Mouse (Mus musculus): ENCODE measurements at regions not wholly inside any gene's neighbourhood (a gene's known extent, or its start where the extent isn't known, plus 50 kb on each side); places are given as distances from the start of the nearest gene placed in this dataset.

DNA sequence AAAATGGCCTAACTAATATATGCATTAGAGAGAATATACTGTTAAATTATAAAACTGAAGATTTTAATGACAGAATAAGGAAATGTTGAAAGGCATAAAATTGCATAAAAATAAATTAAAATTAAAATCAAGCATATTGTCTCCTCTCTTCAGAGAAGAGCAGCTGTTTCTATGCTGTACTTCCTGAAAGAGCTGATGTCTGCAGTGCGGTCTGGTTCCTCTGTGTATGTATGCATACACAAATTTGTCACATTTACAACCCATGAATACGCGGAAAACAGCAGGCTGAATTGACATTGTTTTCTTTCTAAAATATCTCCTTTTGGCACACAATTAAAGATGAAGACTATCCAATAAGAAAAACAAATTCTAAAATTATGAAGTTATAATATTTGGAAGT is 278.5 kb downstream of the Olfr1505 start:
- no peak for DNase-seq (ENCODE audit: low spot score in 2 of 2)

DNA sequence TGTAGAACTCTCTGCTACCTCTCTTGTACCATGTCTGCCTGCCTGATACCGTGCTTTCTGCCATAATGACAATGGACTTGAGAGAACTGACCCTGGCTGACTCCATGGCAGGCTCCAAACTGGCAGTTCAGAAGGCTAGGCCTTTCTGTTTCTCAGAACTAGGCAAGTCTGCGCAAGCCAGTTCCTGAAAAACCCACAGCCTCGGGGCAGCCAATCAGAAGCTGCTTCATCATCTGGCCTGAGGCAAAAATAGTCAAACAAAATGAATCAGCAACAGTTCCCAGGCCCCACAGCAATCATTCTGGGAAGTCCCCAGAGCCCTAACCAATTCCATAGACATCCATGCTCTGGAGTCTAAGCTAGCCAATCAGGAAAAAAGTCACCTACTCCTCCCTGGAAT is 284.5 kb downstream of the Olfr1505 start:
- DNase-seq (ENCODE audit: low spot score in 2 of 2) = no peak

DNA sequence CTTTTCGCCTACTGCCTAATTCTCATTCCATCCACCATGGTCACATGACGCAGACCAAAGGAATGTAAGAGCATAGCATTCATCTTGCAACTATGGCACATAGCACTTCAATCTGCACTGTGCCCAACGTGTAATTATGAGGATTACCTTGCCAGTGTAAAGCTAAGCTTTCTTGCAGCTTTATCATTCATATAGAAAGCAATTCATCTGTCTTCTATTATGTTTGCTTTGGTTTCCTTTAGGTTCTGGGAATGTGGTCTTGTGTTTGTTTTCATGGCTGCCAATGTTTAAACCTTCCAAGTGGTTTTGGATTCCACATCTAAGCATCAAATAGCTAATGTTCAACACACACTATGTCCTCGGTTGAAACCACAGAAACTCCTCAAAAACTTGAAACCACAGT is 307.2 kb downstream of the Olfr1505 start:
- no peak for DNase-seq (ENCODE audit: low spot score in 2 of 2)

GRCm38 (mm10) chr19:14225061-14225696 is 311.8 kb downstream of the Olfr1505 start:
- DNase-seq (ENCODE audit: low spot score in 2 of 2) = no peak

DNA sequence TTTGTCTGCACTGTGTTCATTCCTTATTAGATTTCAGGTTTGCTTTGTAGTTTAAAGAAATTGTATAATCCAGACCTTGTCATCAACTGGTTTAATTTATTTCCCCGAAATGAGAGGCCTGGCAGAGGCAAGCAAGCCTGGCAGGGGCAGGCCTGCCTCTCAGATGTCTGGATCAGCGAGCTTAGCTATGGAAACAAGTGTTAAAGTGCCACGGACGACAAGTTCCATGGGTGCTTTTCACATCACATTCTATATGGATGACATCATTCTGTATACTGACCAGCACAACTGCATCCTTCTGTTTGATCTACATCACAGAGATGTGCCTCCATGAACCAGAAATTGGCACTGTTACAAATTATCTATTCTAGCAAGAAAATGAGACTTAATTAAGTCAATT is 312.5 kb downstream of the Olfr1505 start:
- DNase-seq (ENCODE audit: low spot score in 2 of 2) = no peak

- no peak for DNase-seq (ENCODE audit: low spot score in 2 of 2)
Observed at GRCm38 (mm10) chr19:14226521-14226920, 313.2 kb downstream of the Olfr1505 start.

DNA sequence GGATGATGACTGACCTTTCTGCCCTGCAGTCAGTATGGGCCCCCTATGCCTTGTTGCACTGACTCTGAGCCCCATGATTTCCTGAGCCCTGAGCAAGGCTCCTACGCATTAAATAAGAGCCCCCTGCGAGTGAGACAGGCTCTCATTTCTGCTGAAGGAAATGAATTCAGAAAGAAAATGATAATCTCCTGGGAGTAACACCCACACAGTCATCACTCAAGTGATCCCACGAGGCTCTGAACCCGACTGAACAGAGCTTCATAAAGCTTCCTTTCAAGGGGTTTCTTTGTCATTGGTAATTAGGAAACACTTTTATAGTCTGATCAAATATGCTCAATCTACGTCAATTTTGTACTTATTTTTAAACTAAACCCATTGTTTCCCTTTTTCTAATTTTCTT is 330.2 kb downstream of the Olfr1505 start:
- DNase-seq (ENCODE audit: low spot score in 2 of 2) = no peak

DNA sequence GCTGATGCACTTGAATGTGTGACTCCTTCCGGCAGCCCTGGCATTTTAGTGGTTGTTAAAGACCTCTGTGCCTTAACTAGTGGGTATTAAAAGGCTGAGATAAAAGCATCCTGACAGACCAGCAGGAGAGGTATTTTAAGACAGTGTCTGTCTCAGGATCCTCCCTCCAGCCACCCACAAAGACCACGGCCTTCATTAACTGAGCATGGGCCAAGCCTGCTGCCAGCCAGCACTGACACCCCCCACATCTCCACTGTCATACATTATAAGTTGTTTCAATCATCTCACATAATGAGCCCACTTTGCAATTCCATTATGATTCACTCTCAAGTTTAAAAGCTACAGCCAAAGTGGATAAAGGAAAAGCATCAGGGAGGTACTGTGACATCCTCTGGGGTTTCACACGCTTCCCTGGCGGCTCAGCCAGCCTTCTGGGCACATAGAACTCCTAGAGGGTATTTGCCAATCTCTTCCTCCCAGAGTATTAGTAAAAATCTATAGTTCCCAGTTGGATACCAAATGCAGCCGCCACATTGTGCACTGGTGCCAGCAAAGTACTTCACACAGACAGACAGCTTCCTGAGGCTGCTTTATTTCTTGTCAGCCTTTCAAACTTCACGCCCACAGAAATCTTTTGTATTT is 333.8 kb downstream of the Olfr1505 start:
- no peak for DNase-seq (ENCODE audit: low spot score in 2 of 2)

GRCm38 (mm10) chr19:14247979-14248378 is 334.6 kb downstream of the Olfr1505 start:
- no peak for DNase-seq (ENCODE audit: low spot score in 2 of 2)

DNA sequence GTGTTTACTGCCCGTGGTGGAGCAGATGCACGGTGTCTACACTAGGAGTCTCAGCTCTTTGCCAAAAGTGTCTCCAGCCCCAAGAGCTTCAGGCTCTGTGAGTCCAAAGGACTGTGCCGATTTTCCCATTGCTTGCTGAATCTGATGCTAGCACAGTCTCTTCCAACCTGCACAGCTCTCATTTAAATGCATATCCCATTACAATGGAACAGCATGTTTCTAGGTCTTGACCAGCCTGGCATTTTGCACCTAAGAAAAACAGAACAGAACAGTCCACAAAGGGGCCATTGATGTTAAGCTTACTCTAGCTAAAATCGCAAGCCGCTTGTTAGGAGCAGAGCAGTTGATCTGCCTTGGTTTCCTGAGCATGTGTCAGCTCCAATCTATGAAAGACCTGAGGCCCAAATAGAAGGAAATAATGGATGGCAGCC is 339.2 kb downstream of the Tle4 start:
- no peak for DNase-seq (ENCODE audit: low spot score in 2 of 2)

- DNase-seq (ENCODE audit: low spot score in 2 of 2) = no peak
Observed at GRCm38 (mm10) chr19:14259223-14259622, 338.6 kb downstream of the Tle4 start.

- no peak for DNase-seq (ENCODE audit: low spot score in 2 of 2)
Observed at GRCm38 (mm10) chr19:14289331-14289737, 308.5 kb downstream of the Tle4 start.

- no peak for DNase-seq (ENCODE audit: low spot score in 2 of 2)
Observed at GRCm38 (mm10) chr19:14290911-14291310, 306.9 kb downstream of the Tle4 start.

DNA sequence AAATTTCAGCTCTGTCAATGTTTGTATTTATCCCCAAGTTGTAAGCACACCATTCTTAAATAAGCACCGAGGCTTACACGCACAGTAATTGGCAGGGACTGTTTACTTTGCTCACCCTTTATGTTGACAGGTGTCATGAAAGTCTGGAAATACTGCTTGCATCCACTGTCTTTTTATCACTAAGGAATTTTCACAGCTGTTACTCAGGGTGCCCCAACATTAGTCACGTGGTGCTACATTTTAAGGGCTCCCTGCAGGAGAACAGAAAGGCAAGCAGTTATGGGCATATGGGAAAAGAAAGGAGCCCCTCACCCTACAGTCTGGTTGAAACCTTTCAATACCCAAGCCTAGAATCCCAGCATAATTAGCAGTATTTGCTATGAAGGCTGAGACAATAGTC is 304.7 kb downstream of the Tle4 start:
- DNase-seq (ENCODE audit: low spot score in 2 of 2) = no peak

DNA sequence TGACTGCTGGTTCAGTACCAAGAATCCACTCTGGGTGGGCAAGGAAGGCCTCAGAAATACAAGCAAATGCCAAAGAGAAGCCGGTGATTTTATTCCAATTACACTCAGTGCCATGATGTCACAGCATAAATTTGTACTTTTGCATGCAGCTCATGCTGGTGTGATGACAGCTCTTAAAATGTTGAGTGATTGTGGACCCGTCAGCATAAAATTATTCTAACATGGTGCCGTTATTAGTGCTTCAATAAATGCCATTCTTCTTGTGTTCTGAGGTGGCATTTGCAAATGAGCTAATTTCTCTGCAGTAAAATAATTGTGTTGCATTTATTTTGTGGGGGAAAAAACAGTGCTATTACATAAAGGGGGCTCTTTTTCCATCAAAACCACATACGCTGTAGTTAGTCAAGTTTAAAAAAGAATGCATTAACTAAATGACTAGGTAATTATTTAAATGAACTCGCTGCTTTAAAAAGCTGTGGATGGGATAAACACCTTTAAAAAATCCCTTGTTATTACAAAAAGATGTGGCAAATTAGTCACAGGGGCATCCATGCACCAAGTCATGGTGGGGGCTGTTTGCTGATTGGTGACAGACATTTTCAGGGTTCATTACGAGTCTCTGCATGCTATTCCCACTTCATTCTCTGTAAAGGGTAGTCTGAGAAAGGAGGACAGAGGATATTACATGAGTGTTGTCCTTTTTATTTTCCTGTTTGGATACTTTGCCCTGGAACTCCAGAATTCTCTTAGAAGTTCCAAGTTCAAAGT is 296.5 kb downstream of the Tle4 start:
- no peak for DNase-seq (ENCODE audit: low spot score in 2 of 2)

- DNase-seq (ENCODE audit: low spot score in 2 of 2) = no peak
Observed at GRCm38 (mm10) chr19:14314301-14314700, 283.6 kb downstream of the Tle4 start.

DNA sequence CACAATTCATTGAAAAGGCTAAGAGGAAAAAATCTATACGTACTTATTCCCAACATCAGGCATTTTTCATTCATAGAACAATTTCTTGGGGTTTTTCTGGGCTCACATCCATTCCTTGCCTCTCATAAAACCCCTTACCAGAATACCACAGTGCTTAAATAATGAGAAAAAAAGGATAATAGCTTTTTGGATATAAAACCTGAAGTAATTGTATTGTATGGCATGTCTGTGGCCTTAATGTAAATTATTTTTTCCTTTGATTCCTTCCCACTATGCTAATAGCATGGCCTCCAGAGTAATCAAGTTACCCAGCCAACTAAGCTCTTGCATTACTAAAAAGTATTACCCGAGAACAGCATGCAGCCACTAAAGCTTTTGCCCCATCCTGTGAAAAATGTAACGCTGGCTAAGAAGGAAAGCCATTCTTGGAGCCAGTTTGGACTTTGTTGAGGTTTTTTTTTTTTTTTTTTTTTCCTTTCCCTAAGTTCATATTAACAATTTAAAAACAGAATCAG is 278.1 kb downstream of the Tle4 start:
- no peak for DNase-seq (ENCODE audit: low spot score in 2 of 2)

GRCm38 (mm10) chr19:14325353-14326052 is 272.3 kb downstream of the Tle4 start:
- no peak for DNase-seq (ENCODE audit: low spot score in 2 of 2)

GRCm38 (mm10) chr19:14333041-14334012 is 264.5 kb downstream of the Tle4 start:
- DNase-seq (ENCODE audit: low spot score in 2 of 2) = no peak

- DNase-seq (ENCODE audit: low spot score in 2 of 2) = no peak
Observed at GRCm38 (mm10) chr19:14337025-14337424, 260.8 kb downstream of the Tle4 start.

DNA sequence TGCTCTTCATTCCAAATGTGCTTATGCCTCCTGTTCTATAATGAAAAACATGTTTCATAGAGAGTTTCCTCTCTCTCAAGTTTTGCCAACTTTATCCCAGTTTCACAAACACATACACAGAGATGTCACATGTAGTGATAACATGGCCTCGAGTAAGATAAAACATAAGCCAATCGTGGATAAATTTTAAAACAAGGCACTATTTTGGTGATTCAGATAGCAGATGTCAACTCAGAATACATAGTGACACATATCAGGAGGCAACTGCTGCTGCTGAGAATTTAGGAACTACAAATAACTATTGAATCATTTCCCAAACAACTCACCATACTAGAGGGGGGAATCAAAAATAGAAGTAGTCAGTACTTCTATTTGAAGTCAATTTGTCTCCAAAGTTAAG is 257.1 kb downstream of the Tle4 start:
- no peak for DNase-seq (ENCODE audit: low spot score in 2 of 2)

Data from thymus, postnatal 10 days (tissue).